Mouse (Mus musculus): Measurements from ENCODE around the gene Pgp. TPM values are rescaled to one million over a fixed set of nuclear protein-coding genes. Genes with fewer than 3 reads are reported as not detected.

Gene Pgp
- total and polyA plus RNA-seq, 3 experiments: 19.3 to 55.0 TPM; not detected in 1

DNA sequence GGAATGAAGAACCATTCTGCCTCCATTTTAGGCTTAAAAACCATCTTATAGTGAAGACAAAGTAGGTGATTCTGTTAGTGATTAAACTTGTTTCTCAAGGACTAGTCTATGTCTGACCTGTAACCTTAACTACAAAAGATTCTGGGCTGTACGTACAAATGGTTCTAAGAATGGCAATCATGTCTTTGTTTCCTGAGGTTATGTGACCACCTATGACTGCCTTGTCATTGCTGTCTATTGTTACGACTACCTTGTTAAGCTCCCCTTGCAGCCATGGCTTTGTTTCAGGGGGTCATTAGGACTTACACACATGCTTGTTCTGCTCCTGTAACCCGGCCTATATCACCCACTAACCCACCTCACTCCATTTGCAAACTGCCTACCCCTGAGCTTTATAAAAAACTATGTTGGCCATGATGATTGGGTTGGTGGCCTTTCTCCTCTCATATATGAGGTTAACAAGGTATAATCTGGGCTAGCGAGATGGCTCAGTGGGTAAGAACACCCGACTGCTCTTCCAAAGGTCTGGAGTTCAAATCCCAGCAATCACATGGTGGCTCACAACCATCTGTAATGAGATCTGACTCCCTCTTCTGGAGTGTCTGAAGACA, 1.5 kb upstream of the Pgp start:
- Histone ChIP-seq H3K79me2 (ENCODE audit: control insufficient read depth, insufficient read depth, low read length, poor library complexity) (peaks cover 25% of the 10 kb centered on the region), H3K27me3 (ENCODE audit: control insufficient read depth in 1 of 2, insufficient read depth in 2 of 2, low read length in 2 of 2) (no peaks in the 10 kb centered on the region), H3K4me1 (ENCODE audit: control insufficient read depth in 1 of 2, insufficient read depth in 2 of 2, low read length in 2 of 2) (peaks cover 0 to 14% of the 10 kb centered on the region in 2 experiments; a peak in 3 of 4 replicates), H3K9me3 (replicated peaks; ENCODE audit: insufficient read depth, low read length) (no peaks in the 10 kb centered on the region), H3K36me3 (ENCODE audit: control insufficient read depth in 1 of 2, insufficient read depth in 2 of 2, low read length in 2 of 2) (peaks cover 0 to 8% of the 10 kb centered on the region in 2 experiments; a peak in 2 of 4 replicates), H3K4me3 (ENCODE audit: control insufficient read depth in 1 of 2, insufficient read depth in 1 of 2, low read depth in 2 of 2, low read length in 2 of 2) (no peak overlapping the region), H3K9ac (ENCODE audit: control insufficient read depth, low read depth, low read length, poor library complexity, severe bottlenecking) (no peak overlapping the region), H3K27ac (ENCODE audit: control insufficient read depth, low read depth, low read length) (no peak overlapping the region)
- TF ChIP-seq POLR2AphosphoS5 (IDR thresholded peaks at IDR 0.05; ENCODE audit: borderline replicate concordance, low read depth, low read length) (no peak), USF1 (IDR thresholded peaks at IDR 0.05; ENCODE audit: low read depth, low read length) (peak; percentile 57)
- DNase-seq (ENCODE audit: low read depth, low spot score): peak; percentile 40

DNA sequence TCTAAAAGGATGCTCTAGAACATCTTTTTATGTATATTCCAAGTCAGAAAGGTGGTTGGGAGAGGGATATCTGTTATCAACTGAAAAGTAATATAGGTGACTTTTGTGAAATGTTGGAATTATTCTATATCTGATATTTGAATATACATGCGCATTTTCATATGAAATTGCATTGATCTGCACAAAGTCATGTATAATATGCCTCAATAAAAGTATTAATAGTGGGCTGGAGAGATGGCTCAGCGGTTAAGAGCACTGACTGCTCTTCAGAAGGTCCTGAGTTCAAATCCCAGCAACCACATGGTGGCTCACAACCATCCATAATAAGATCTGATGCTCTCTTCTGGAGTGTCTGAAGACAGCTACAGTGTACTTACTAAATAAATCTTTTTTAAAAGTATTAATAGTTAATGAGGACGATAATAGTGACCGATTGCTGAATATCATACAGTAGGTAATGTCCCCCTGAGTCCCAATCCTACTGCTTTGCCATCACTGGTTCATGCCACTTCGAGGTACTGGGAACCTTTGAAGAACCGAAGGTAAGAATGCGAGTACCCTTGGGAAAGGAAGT, 769 bp upstream of the Pgp start:
- peaks cover 0 to 12% of the 10 kb centered on the region in 2 experiments; a peak in 3 of 4 replicates for H3K4me1 ChIP-seq (ENCODE audit: control insufficient read depth in 1 of 2, insufficient read depth in 2 of 2, low read length in 2 of 2)
- peak overlapping the region; percentile 82 for H3K9ac ChIP-seq (ENCODE audit: control insufficient read depth, low read depth, low read length, poor library complexity, severe bottlenecking)
- peak overlapping the region; percentile 88 for H3K27ac ChIP-seq (ENCODE audit: control insufficient read depth, low read depth, low read length)
- no peaks in the 10 kb centered on the region for H3K27me3 ChIP-seq (ENCODE audit: control insufficient read depth in 1 of 2, insufficient read depth in 2 of 2, low read length in 2 of 2)
- TF ChIP-seq CTCF (IDR thresholded peaks at IDR 0.05 in 2 of 3, conservative IDR thresholded peaks at IDR 0.05 in 1 of 3; ENCODE audit: control insufficient read depth in 1 of 3, insufficient read depth in 1 of 3, low read depth in 2 of 3, low read length in 3 of 3, poor library complexity in 1 of 3, severe bottlenecking in 1 of 3) (no peak), ELF1 (IDR thresholded peaks at IDR 0.05; ENCODE audit: low read depth, low read length) (no peak), CHD1 (IDR thresholded peaks at IDR 0.05; ENCODE audit: low read depth, low read length) (no peak), GATA1 (IDR thresholded peaks at IDR 0.05; ENCODE audit: low read depth, low read length) (no peak), RCOR1 (IDR thresholded peaks at IDR 0.05; ENCODE audit: low read depth, low read length) (no peak), E2F4 (IDR thresholded peaks at IDR 0.05; ENCODE audit: borderline replicate concordance, low read depth, low read length) (peak; percentile 16; the same call in 1 of the 2 replicates), MYB (IDR thresholded peaks at IDR 0.05; ENCODE audit: low read depth, low read length) (no peak), NELFE (IDR thresholded peaks at IDR 0.05; ENCODE audit: low read depth, low read length) (no peak), SMC3 (IDR thresholded peaks at IDR 0.05; ENCODE audit: low read depth, low read length) (no peak), MAZ (IDR thresholded peaks at IDR 0.05; ENCODE audit: low read depth, low read length) (no peak), POLR2A (IDR thresholded peaks at IDR 0.05; ENCODE audit: control insufficient read depth in 1 of 2, insufficient read depth in 1 of 2, low read depth in 1 of 2, low read length in 2 of 2, poor library complexity in 1 of 2) (no peak), ETS1 (IDR thresholded peaks at IDR 0.05; ENCODE audit: low read depth, low read length) (no peak), NRF1 (IDR thresholded peaks at IDR 0.05; ENCODE audit: insufficient read depth, low read depth, low read length, poor library complexity, severe bottlenecking) (no peak), TBP (IDR thresholded peaks at IDR 0.05; ENCODE audit: low read depth, low read length) (peak; percentile 97), MYC (IDR thresholded peaks at IDR 0.05; ENCODE audit: low read depth, low read length) (peak; percentile 38; the same call in 1 of the 2 replicates)
- H3K79me2 ChIP-seq (ENCODE audit: control insufficient read depth, insufficient read depth, low read length, poor library complexity): peaks cover 25% of the 10 kb centered on the region
- H3K36me3 ChIP-seq (ENCODE audit: control insufficient read depth in 1 of 2, insufficient read depth in 2 of 2, low read length in 2 of 2): peaks cover 0 to 8% of the 10 kb centered on the region in 2 experiments; a peak in 2 of 4 replicates
- peak; percentile 46 for DNase-seq (ENCODE audit: low read depth, low spot score)
- peak overlapping the region; percentile 70 to 90 for H3K4me3 ChIP-seq (ENCODE audit: control insufficient read depth in 1 of 2, insufficient read depth in 1 of 2, low read depth in 2 of 2, low read length in 2 of 2)
- H3K9me3 ChIP-seq (replicated peaks; ENCODE audit: insufficient read depth, low read length): no peaks in the 10 kb centered on the region

Data from MEL (cell line).